Mouse (Mus musculus): ENCODE data around the gene Klhdc1. TPM values are rescaled to one million over a fixed set of nuclear protein-coding genes. Genes with fewer than 3 reads are reported as not detected.

The Klhdc1 gene
- total and polyA plus RNA-seq, 3 experiments: 10.2 to 38.7 (median 34.6) TPM

GRCm38 (mm10) chr12:69318431-69318830 is 77.5 kb downstream of the Klhdc1 start:
- Histone ChIP-seq H3K36me3 (ENCODE audit: control insufficient read depth, insufficient read depth, low read length) (peaks cover 8% of the 10 kb centered on the region), H3K9ac (ENCODE audit: low read depth, low read length) (no peak overlapping the region), H3K27me3 (ENCODE audit: control insufficient read depth, insufficient read depth, low read length) (no peaks in the 10 kb centered on the region), H3K79me2 (replicated peaks; ENCODE audit: control insufficient read depth, insufficient read depth, low read length) (no peaks in the 10 kb centered on the region), H3K4me1 (ENCODE audit: control insufficient read depth, insufficient read depth, low read length) (peaks cover 5% of the 10 kb centered on the region; the same call in 1 of the 2 replicates), H3K4me3 (no peak overlapping the region), H3K27ac (no peak overlapping the region)
- DNase-seq: no peak
- TF ChIP-seq POLR2A (IDR thresholded peaks at IDR 0.05; ENCODE audit: insufficient read depth, low read depth, low read length) (no peak), EP300 (IDR thresholded peaks at IDR 0.05; ENCODE audit: insufficient read depth, low read depth, low read length) (no peak), CTCF (IDR thresholded peaks at IDR 0.05) (no peak)
- intact Hi-C loops (cut with DNase I): no loop called here

- intact Hi-C loops (cut with DNase I): no loop called here
- Histone ChIP-seq H3K9ac (ENCODE audit: low read depth, low read length) (no peak overlapping the region), H3K79me2 (replicated peaks; ENCODE audit: control insufficient read depth, insufficient read depth, low read length) (no peaks in the 10 kb centered on the region), H3K4me3 (no peak overlapping the region), H3K27ac (no peak overlapping the region), H3K4me1 (ENCODE audit: control insufficient read depth, insufficient read depth, low read length) (no peaks in the 10 kb centered on the region), H3K27me3 (ENCODE audit: control insufficient read depth, insufficient read depth, low read length) (no peaks in the 10 kb centered on the region), H3K36me3 (ENCODE audit: control insufficient read depth, insufficient read depth, low read length) (peaks cover 5% of the 10 kb centered on the region)
- WGBS: 91% methylated on average over 3 of the region's 3 CpGs
- TF ChIP-seq CTCF (IDR thresholded peaks at IDR 0.05) (no peak), EP300 (IDR thresholded peaks at IDR 0.05; ENCODE audit: insufficient read depth, low read depth, low read length) (no peak), POLR2A (IDR thresholded peaks at IDR 0.05; ENCODE audit: insufficient read depth, low read depth, low read length) (no peak)
- DNase-seq: no peak
Measured at GRCm38 (mm10) chr12:69331187-69331586, 90.2 kb downstream of the Klhdc1 start.

GRCm38 (mm10) chr12:69332147-69332546 is 91.2 kb downstream of the Klhdc1 start:
- intact Hi-C loops (cut with DNase I): no loop called here
- Histone ChIP-seq H3K4me1 (ENCODE audit: control insufficient read depth, insufficient read depth, low read length) (no peaks in the 10 kb centered on the region), H3K9ac (ENCODE audit: low read depth, low read length) (no peak overlapping the region), H3K4me3 (no peak overlapping the region), H3K36me3 (ENCODE audit: control insufficient read depth, insufficient read depth, low read length) (peaks cover 5% of the 10 kb centered on the region), H3K27me3 (ENCODE audit: control insufficient read depth, insufficient read depth, low read length) (no peaks in the 10 kb centered on the region), H3K27ac (no peak overlapping the region), H3K79me2 (replicated peaks; ENCODE audit: control insufficient read depth, insufficient read depth, low read length) (no peaks in the 10 kb centered on the region)
- no peak for DNase-seq
- 55% methylated on average over 1 of the region's 1 CpGs for WGBS
- TF ChIP-seq POLR2A (IDR thresholded peaks at IDR 0.05; ENCODE audit: insufficient read depth, low read depth, low read length) (no peak), EP300 (IDR thresholded peaks at IDR 0.05; ENCODE audit: insufficient read depth, low read depth, low read length) (no peak), CTCF (IDR thresholded peaks at IDR 0.05) (no peak)

- intact Hi-C loops (cut with DNase I): no loop called here
- Histone ChIP-seq H3K27ac (no peak overlapping the region), H3K27me3 (ENCODE audit: control insufficient read depth, insufficient read depth, low read length) (no peaks in the 10 kb centered on the region), H3K9ac (ENCODE audit: low read depth, low read length) (no peak overlapping the region), H3K4me1 (ENCODE audit: control insufficient read depth, insufficient read depth, low read length) (no peaks in the 10 kb centered on the region), H3K4me3 (no peak overlapping the region), H3K79me2 (replicated peaks; ENCODE audit: control insufficient read depth, insufficient read depth, low read length) (no peaks in the 10 kb centered on the region), H3K36me3 (ENCODE audit: control insufficient read depth, insufficient read depth, low read length) (peaks cover 5% of the 10 kb centered on the region)
- DNase-seq: no peak
- 83% methylated on average over 2 of the region's 2 CpGs for WGBS
- TF ChIP-seq CTCF (IDR thresholded peaks at IDR 0.05): peak; percentile 75
- TF ChIP-seq POLR2A (IDR thresholded peaks at IDR 0.05; ENCODE audit: insufficient read depth, low read depth, low read length): no peak
Measured at GRCm38 (mm10) chr12:69333547-69333946, 92.6 kb downstream of the Klhdc1 start.

Other genes with a start within 250 kb of the Klhdc1 start
- 1,000 to 10,000 TPM; 1,353 to 1,535 TPM for gene Rps29, start 82.0 kb upstream of the Klhdc1 start, total RNA-seq (2021)
- 945 and 1,207 TPM in 2 replicates for gene Rps29, start 82.0 kb upstream of the Klhdc1 start, polyA plus RNA-seq (2012; rRNA removed)
- not detected for gene Lrr1, start 72.4 kb upstream of the Klhdc1 start, total RNA-seq (2021)
- not detected in 2 replicates for gene Lrr1, start 72.4 kb upstream of the Klhdc1 start, polyA plus RNA-seq (2012; rRNA removed)
- 100 to 1,000 TPM; 196 to 230 TPM for gene Rpl36al, start 57.1 kb upstream of the Klhdc1 start, total RNA-seq (2021)
- 91.2 and 92.2 TPM in 2 replicates for gene Rpl36al, start 57.1 kb upstream of the Klhdc1 start, polyA plus RNA-seq (2012; rRNA removed)
- 10 to 100 TPM; 18.9 to 19.2 TPM for gene Mgat2, start 57.0 kb upstream of the Klhdc1 start, total RNA-seq (2021)
- gene Mgat2, start 57.0 kb upstream of the Klhdc1 start, polyA plus RNA-seq (2012; rRNA removed): 6.5 and 10.6 TPM in 2 replicates
- gene Gm49383, start 44.1 kb upstream of the Klhdc1 start, total RNA-seq (2021): 1 to 10 TPM; 2.2 to 3.1 TPM
- 1.00 and 2.1 TPM in 2 replicates for gene Gm49383, start 44.1 kb upstream of the Klhdc1 start, polyA plus RNA-seq (2012; rRNA removed)
- gene Dnaaf2, start 42.7 kb upstream of the Klhdc1 start, total RNA-seq (2021): under 1 TPM; 0.50 to 0.80 TPM
- gene Dnaaf2, start 42.7 kb upstream of the Klhdc1 start, polyA plus RNA-seq (2012; rRNA removed): 0.67 and 0.94 TPM in 2 replicates
- 1 to 10 TPM; 1.7 to 1.8 TPM for gene Gm49384, start 36.9 kb upstream of the Klhdc1 start, total RNA-seq (2021)
- not detected in 2 replicates for gene Gm49384, start 36.9 kb upstream of the Klhdc1 start, polyA plus RNA-seq (2012; rRNA removed)
- under 1 TPM; 0.27 to 0.63 TPM for gene Pole2, start 13.0 kb upstream of the Klhdc1 start, total RNA-seq (2021)
- gene Pole2, start 13.0 kb upstream of the Klhdc1 start, polyA plus RNA-seq (2012; rRNA removed): 1.00 and 1.4 TPM in 2 replicates
- 100 to 1,000 TPM in 1 of 2 experiments, 10 to 100 TPM in 1; 93.1 to 114 TPM for gene Klhdc2, start 55.5 kb downstream of the Klhdc1 start, total RNA-seq (2021)
- gene Klhdc2, start 55.5 kb downstream of the Klhdc1 start, polyA plus RNA-seq (2012; rRNA removed): 46.7 and 81.4 TPM in 2 replicates
- 10 to 100 TPM; 21.9 to 22.7 TPM for gene Nemf, start 116.0 kb downstream of the Klhdc1 start, total RNA-seq (2021)
- 3.8 and 10.5 TPM in 2 replicates for gene Nemf, start 116.0 kb downstream of the Klhdc1 start, polyA plus RNA-seq (2012; rRNA removed)
- gene Arf6, start 131.0 kb downstream of the Klhdc1 start, total RNA-seq (2021): 10 to 100 TPM; 35.0 to 38.7 TPM
- 30.3 and 32.9 TPM in 2 replicates for gene Arf6, start 131.0 kb downstream of the Klhdc1 start, polyA plus RNA-seq (2012; rRNA removed)
- under 1 TPM; 0.39 to 0.84 TPM for gene Gm9887, start 131.3 kb downstream of the Klhdc1 start, total RNA-seq (2021)
- gene Gm9887, start 131.3 kb downstream of the Klhdc1 start, polyA plus RNA-seq (2012; rRNA removed): 0.80 TPM in 1 of 2 replicates, not detected in the other